Mouse (Mus musculus) kidney, embryonic 14.5 days (tissue): ENCODE measurements around the gene Naif1. TPM values are rescaled to one million over a fixed set of nuclear protein-coding genes. Genes with fewer than 3 reads are reported as not detected.

ENCODE experiments used
- ATAC-seq: fragments of 200-750 bp; cut with Nextera tagmentation; 2 replicates; pipeline ENCODE4 v1.8.0; 2017; ENCODE audit warnings: moderate number of reproducible peaks, mild to moderate bottlenecking, moderate TSS enrichment, moderate library complexity; ENCODE audit not compliant: low FRiP score, low TSS enrichment
- H3K27ac ChIP-seq: fragments of 300-500 bp; sonication (generic); 2 replicates; pipeline ENCODE4 v1.5.1; 2014; ENCODE audit warnings: low read depth, mild to moderate bottlenecking, low read length, moderate library complexity, mixed read lengths
- H3K27me3 ChIP-seq: fragments of 300-500 bp; sonication (generic); 2 replicates; pipeline ENCODE4 v1.6.1; 2014; ENCODE audit warnings: mild to moderate bottlenecking, low read length; ENCODE audit not compliant: control insufficient read depth, insufficient read depth
- H3K36me3 ChIP-seq: fragments of 300-500 bp; sonication (generic); 2 replicates; pipeline ENCODE4 v1.6.1; 2014; ENCODE audit warnings: low read length, mixed read lengths; ENCODE audit not compliant: control insufficient read depth, insufficient read depth
- H3K4me1 ChIP-seq: fragments of 300-500 bp; sonication (generic); 2 replicates; pipeline ENCODE4 v1.6.1; 2014; ENCODE audit warnings: low read length, mixed read lengths; ENCODE audit not compliant: control insufficient read depth, insufficient read depth
- H3K4me2 ChIP-seq: fragments of 300-500 bp; sonication (generic); replicated peaks from 2 replicates; pipeline ENCODE4 v1.6.1; 2014; ENCODE audit warnings: low read depth, mild to moderate bottlenecking, low read length
- H3K4me3 ChIP-seq: fragments of 300-500 bp; sonication (generic); 2 replicates; pipeline ENCODE4 v1.5.1; 2014; ENCODE audit warnings: mild to moderate bottlenecking, low read length
- H3K9ac ChIP-seq: fragments of 300-500 bp; sonication (generic); 2 replicates; pipeline ENCODE4 v1.6.1; 2014; ENCODE audit warnings: low read depth, mild to moderate bottlenecking, low read length, moderate library complexity
- H3K9me3 ChIP-seq: fragments of 300-500 bp; sonication (generic); 2 replicates; pipeline ENCODE4 v1.6.1; 2016; ENCODE audit warnings: low read length; ENCODE audit not compliant: control insufficient read depth
- WGBS: fragments of 180-500 bp; shearing (Covaris S2); extraction: QIAGEN DNeasy Blood & Tissue Kit; methylation state at CpG from one replicate; pipeline ENCODE4 v1.1.7; 2014; 5-methylcytosine and 5-hydroxymethylcytosine counted together
- polyA plus RNA-seq: library from polyadenylated mRNA; unstranded; fragments of >200 nt; fragmentation: Nextera tagmentation; extraction: Ambion mirVana; gene quantifications from 2 replicates; pipeline ENCODE4 v1.2.1, GENCODE M21; 2014

Gene Naif1
- polyA plus RNA-seq, 1 experiment from 2014 or later: 6.4 TPM

DNA sequence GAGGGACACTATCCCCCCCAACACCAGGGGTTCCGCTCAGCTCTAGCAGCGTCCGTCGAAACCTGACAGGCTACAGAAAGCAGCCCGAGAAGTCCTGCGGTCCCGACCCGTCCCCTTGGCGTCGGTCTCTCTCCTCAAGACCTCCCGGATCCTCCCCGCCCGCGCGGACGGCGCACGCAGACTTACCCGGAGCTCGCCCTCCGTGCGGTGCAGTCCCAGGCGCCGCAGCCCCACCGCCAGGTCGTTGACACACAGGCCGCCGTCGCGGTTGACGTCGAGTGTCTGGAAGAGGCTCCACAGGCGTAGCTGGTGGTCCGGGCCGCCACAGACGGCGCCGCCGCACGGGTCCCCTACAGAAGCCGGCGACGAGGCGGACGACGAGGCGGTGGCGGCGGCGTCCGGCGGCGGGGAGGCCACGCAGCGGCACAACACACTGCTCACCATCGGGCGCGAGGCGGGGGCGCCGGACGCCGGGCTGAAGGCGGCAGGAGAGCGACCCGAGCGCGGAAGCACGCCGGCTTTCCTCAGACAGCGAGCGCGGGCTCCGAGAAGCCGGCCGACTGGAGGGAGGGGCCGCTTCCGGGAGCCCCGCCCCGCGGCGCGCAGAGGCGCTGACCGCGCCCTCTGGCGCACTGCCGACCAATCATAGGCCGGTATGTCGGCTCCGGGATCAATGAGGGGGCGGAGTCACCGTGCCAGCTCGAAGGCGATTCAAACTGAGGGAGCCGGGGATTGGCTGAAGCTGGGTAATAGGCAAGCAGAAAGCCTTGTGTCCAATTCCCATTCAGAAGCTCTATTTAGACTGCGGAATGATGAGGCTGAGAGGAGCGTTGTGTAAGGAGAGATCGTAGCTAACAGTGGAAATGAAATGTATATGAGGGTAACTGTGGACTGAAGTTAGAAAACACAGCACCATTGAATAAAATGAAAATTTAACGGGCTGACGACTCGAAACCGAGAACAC is 906 bp downstream of the Naif1 start, which contains the start of gene Slc25a25:
TSS of gene Slc25a25 (minus strand) at position 565 of the 964 bp plus-strand sequence.
- WGBS: under 1% methylated on average over 99 of the region's 103 CpGs
- H3K9ac ChIP-seq: peak within 1 kb of the TSS; percentile 91

DNA sequence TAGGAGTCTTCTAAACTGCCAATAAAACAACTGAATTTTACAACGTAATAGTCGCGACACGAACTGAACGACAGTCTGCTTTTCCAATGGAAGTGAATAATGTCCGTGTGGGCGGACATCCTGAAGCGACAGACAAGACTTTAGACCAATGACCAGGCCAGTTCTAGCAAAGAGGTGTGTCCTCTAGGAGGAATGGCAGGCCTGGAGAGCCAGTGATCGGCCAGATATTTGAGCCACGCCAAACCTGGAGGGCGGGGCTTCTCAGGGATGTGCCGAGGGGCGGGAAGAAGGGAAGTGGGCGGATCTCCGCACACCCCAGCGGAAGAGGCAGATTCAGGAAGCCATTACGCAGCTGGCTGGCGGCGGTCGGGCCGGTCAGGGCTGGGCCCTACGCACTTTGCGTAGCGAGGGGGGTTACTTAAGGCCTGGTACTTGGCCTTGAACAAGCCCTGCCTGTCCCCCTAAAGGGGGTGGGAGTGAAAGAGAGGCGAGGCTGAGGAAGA is 1.7 kb downstream of the Naif1 start:
- Histone ChIP-seq H3K4me1 (peaks cover 13% of the 10 kb centered on the region; the same call in 1 of the 2 replicates), H3K9ac (peak overlapping the region; percentile 53; the same call in 1 of the 2 replicates), H3K9me3 (no peaks in the 10 kb centered on the region), H3K36me3 (peaks cover 6% of the 10 kb centered on the region), H3K4me3 (peak overlapping the region; percentile 80), H3K27ac (peak overlapping the region; percentile 92), H3K27me3 (no peaks in the 10 kb centered on the region), H3K4me2 (peak overlapping the region; percentile 91)
- under 1% methylated on average over 25 of the region's 25 CpGs for WGBS
- ATAC-seq: peak; percentile 96

More for the DNA sequence above, 906 bp downstream of the Naif1 start, which contains the start of gene Slc25a25:
- Histone ChIP-seq H3K27me3 (no peaks in the 10 kb centered on the region), H3K36me3 (peaks cover 4% of the 10 kb centered on the region), H3K4me3 (peak within 1 kb of the TSS; percentile 80), H3K27ac (peak within 1 kb of the TSS; percentile 92), H3K4me2 (peak within 1 kb of the TSS; percentile 91), H3K4me1 (peaks cover 13% of the 10 kb centered on the region; the same call in 1 of the 2 replicates), H3K9me3 (no peaks in the 10 kb centered on the region)
- ATAC-seq: peak; percentile 93

DNA sequence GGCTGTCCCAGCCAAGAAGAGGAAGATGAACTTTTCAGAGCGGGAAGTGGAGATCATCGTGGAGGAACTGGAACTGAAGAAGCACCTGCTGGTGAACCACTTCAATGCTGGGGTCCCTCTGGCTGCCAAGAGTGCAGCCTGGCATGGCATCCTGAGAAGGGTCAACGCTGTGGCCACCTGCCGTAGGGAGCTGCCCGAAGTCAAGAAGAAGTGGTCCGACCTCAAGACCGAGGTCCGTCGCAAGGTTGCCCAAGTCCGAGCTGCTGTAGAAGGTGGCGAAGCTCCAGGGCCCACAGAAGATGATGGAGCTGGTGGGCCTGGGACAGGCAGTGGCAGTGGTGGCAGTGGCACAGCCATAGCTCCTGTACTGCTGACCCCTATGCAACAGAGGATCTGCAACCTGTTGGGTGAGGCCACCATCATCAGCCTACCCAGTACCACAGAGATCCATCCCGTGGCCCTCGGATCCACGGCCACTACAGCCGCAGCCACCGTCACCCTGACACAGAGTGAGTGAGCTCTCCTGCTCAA is 2.2 kb downstream of the Naif1 start:
- H3K4me2 ChIP-seq: peak overlapping the region; percentile 27; the same call in 1 of the 2 replicates
- peak overlapping the region; percentile 9; the same call in 1 of the 2 replicates for H3K9ac ChIP-seq
- no peaks in the 10 kb centered on the region for H3K27me3 ChIP-seq
- peak overlapping the region; percentile 22; the same call in 1 of the 2 replicates for H3K4me3 ChIP-seq
- WGBS: 96% methylated on average over 16 of the region's 16 CpGs
- no peaks in the 10 kb centered on the region for H3K9me3 ChIP-seq
- peaks cover 13% of the 10 kb centered on the region; the same call in 1 of the 2 replicates for H3K4me1 ChIP-seq
- peaks cover 6% of the 10 kb centered on the region for H3K36me3 ChIP-seq
- 0 out of 2 replicates have a peak overlapping the region, but pooled peaks have one; percentile 12 for H3K27ac ChIP-seq
- ATAC-seq: no peak

DNA sequence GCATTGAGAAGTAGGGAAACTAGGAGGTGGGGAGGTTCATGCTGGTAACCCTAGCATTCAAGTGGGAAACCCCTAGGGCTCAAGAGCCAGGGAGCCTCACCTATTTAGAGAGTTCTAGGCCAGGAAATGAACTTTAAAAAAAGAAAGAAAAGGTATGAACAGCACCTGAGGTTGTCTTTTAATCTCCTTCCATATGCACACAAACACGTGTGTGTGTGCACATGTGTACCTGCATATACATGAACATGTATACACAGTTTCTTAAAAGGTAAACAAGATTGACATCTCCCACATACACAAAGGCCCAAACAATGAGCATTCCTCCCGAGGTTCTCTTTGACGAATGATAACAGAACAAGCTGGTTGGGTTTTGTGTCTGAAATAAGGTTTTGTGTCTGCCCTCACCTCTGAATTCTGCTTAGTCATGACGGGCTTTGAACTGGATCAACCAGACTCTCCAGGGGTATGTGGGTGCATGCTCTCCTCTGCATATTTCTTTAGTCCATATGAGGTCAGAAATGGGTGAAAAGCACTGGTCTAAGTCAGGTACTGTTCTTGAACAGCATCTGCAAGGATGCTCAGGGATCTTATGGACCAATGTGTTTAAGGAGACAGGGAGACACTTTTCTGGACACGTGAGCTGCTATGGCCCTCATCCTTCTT is 3.5 kb downstream of the Naif1 start:
- Histone ChIP-seq H3K4me3 (no peak overlapping the region), H3K9ac (no peak overlapping the region), H3K36me3 (peaks cover 6% of the 10 kb centered on the region), H3K4me1 (peaks cover 13% of the 10 kb centered on the region; the same call in 1 of the 2 replicates), H3K27ac (no peak overlapping the region), H3K27me3 (no peaks in the 10 kb centered on the region), H3K9me3 (no peaks in the 10 kb centered on the region), H3K4me2 (no peak overlapping the region)
- ATAC-seq: no peak
- 85% methylated on average over 5 of the region's 5 CpGs for WGBS

DNA sequence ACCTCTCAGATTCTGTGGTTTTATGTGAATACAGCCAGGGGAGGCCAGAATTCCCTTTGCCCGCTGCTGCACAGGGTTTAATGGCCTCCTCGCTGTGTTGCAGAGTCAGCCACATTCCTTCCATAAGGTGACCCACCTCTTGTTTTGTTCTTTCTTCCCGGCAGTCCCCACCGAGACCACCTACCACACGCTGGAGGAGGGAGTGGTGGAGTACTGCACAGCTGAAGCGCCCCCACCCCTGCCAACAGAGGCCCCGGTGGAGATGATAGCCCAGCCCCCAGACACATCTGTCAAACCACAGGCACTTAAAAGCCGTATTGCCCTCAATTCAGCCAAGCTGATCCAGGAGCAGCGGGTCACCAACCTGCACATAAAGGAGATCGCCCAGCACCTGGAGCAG is 4.4 kb downstream of the Naif1 start:
- Histone ChIP-seq H3K4me1 (peaks cover 13% of the 10 kb centered on the region; the same call in 1 of the 2 replicates), H3K36me3 (peaks cover 6% of the 10 kb centered on the region), H3K4me2 (no peak overlapping the region), H3K9me3 (no peaks in the 10 kb centered on the region), H3K27me3 (no peaks in the 10 kb centered on the region), H3K4me3 (no peak overlapping the region), H3K9ac (no peak overlapping the region), H3K27ac (no peak overlapping the region)
- no peak for ATAC-seq
- WGBS: 60% methylated on average over 10 of the region's 10 CpGs

DNA sequence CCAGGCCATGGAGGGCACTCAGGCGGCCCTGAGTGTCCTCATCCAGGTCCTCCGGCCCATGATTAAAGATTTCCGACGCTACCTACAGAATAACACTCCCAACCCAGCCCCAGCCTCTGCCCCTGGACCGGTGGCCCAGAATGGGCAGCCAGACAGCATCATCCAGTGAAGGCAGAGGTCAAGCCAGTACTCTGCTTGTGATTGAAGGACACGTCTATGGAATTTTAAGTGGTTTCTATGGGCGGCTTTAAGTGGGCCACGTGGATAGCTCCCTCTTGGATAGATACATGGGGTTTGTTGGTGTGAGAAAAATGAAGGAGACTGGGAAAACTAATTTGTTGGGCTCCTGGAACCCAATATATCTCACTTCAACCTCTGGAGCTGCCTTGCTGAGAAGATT is 4.8 kb downstream of the Naif1 start:
- H3K27me3 ChIP-seq: no peaks in the 10 kb centered on the region
- 86% methylated on average over 8 of the region's 8 CpGs for WGBS
- no peak overlapping the region for H3K4me3 ChIP-seq
- no peak overlapping the region for H3K27ac ChIP-seq
- no peak for ATAC-seq
- H3K4me1 ChIP-seq: peaks cover 13% of the 10 kb centered on the region; the same call in 1 of the 2 replicates
- no peak overlapping the region for H3K9ac ChIP-seq
- H3K9me3 ChIP-seq: no peaks in the 10 kb centered on the region
- H3K4me2 ChIP-seq: no peak overlapping the region
- H3K36me3 ChIP-seq: peaks cover 6% of the 10 kb centered on the region

DNA sequence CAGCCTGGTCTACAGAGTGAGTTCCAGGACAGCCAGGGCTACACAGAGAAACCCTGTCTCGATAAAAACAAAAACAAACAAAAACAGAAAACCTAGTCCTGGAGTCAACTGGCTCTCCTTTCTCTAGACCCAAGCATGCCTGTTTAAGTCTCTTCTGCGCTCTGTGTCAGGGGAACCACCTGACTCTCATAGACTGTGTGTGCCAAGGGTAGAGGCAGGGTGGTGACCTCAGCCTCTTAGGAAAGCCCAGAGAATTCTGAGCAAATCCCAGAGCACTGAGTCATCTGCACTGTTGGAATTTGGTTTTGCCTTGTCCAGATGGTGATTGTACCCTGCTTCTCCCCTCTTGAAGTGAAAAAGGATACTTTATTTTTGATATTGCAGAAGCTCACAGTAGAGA is 8.0 kb downstream of the Naif1 start:
- no peak overlapping the region for H3K9ac ChIP-seq
- H3K9me3 ChIP-seq: no peaks in the 10 kb centered on the region
- no peaks in the 10 kb centered on the region for H3K27me3 ChIP-seq
- H3K36me3 ChIP-seq: peaks cover 6% of the 10 kb centered on the region
- WGBS: 86% methylated on average over 2 of the region's 2 CpGs
- H3K4me1 ChIP-seq: no peaks in the 10 kb centered on the region
- no peak for ATAC-seq
- H3K27ac ChIP-seq: no peak overlapping the region
- no peak overlapping the region for H3K4me3 ChIP-seq
- no peak overlapping the region for H3K4me2 ChIP-seq

DNA sequence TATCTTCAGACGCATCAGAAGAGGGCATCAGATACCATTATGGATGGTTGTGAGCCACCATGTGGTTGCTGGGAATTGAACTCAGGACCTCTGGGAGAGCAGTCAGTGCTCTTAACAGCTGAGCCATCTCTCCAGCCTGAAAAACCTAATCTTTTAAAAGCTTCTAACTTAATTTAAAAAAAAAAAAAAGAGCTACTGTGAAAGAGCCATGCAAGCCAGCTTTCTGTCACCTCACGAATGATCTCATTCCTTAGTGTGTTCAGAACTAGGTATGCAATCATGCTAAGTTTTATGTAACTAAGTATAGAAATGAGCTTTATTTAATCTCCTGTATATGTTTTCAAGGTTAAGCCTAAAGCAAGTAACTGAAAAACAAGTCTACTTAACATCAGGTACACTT is 9.4 kb downstream of the Naif1 start:
- H3K27ac ChIP-seq: no peak overlapping the region
- H3K4me2 ChIP-seq: no peak overlapping the region
- H3K36me3 ChIP-seq: peaks cover 6% of the 10 kb centered on the region
- H3K27me3 ChIP-seq: no peaks in the 10 kb centered on the region
- H3K9ac ChIP-seq: no peak overlapping the region
- no peaks in the 10 kb centered on the region for H3K9me3 ChIP-seq
- no peak overlapping the region for H3K4me3 ChIP-seq
- WGBS: 93% methylated on average over 2 of the region's 2 CpGs
- no peaks in the 10 kb centered on the region for H3K4me1 ChIP-seq
- no peak for ATAC-seq
